Mouse (Mus musculus) gastrocnemius, adult 8-10 months (tissue): ENCODE data around the gene Col4a3bp. TPM values are rescaled to one million over a fixed set of nuclear protein-coding genes. Genes with fewer than 3 reads are reported as not detected.

Source experiments
- DNase-seq, 2 experiments: peaks; one replicate each; pipeline ENCODE4 v3.0.0; 2022; ENCODE audit warnings: low spot score in 2 of 2
- total RNA-seq, 4 experiments: library from RNA; stranded (reverse); gene quantifications; 2 replicates each; pipeline ENCODE4 v1.2.4; 2022

Gene Col4a3bp
- total RNA-seq, 4 experiments from 2014 or later: 44.9 to 59.9 (median 46.6) TPM

GRCm38 (mm10) chr13:96541381-96541780 is 1.0 kb upstream of the Col4a3bp start:
- DNase-seq: no peak

- peak; percentile 41 to 45 for DNase-seq
These were observed 778 bp downstream of the Col4a3bp start for GRCm38 (mm10) chr13:96542901-96543891.

GRCm38 (mm10) chr13:96544506-96544905 is 2.1 kb downstream of the Col4a3bp start:
- DNase-seq: no peak

GRCm38 (mm10) chr13:96547250-96547649 is 4.8 kb downstream of the Col4a3bp start:
- DNase-seq: no peak

GRCm38 (mm10) chr13:96547941-96548340 is 5.5 kb downstream of the Col4a3bp start:
- no peak for DNase-seq

GRCm38 (mm10) chr13:96555099-96555498 is 12.7 kb downstream of the Col4a3bp start:
- DNase-seq: no peak

GRCm38 (mm10) chr13:96567977-96568376 is 25.6 kb downstream of the Col4a3bp start:
- no peak for DNase-seq

GRCm38 (mm10) chr13:96570313-96571015 is 28.0 kb downstream of the Col4a3bp start:
- no peak for DNase-seq

- no peak for DNase-seq
These were observed 28.6 kb downstream of the Col4a3bp start for GRCm38 (mm10) chr13:96571016-96571361.

- DNase-seq: no peak
These were observed 31.8 kb downstream of the Col4a3bp start for GRCm38 (mm10) chr13:96574170-96574569.

- DNase-seq: no peak
These were observed 36.7 kb downstream of the Col4a3bp start for GRCm38 (mm10) chr13:96579104-96579503.

GRCm38 (mm10) chr13:96579979-96580378 is 37.6 kb downstream of the Col4a3bp start:
- DNase-seq: no peak

- no peak for DNase-seq
These were observed 41.8 kb downstream of the Col4a3bp start for GRCm38 (mm10) chr13:96584201-96584600.

- no peak for DNase-seq
These were observed 44.1 kb downstream of the Col4a3bp start for GRCm38 (mm10) chr13:96586540-96586939.

- DNase-seq: no peak
These were observed 46.2 kb downstream of the Col4a3bp start for GRCm38 (mm10) chr13:96588642-96589041.

- no peak for DNase-seq
These were observed 51.2 kb downstream of the Col4a3bp start for GRCm38 (mm10) chr13:96593621-96594020.

- DNase-seq: no peak
These were observed 51.7 kb downstream of the Col4a3bp start for GRCm38 (mm10) chr13:96594070-96594469.

GRCm38 (mm10) chr13:96599182-96599581 is 56.8 kb downstream of the Col4a3bp start:
- DNase-seq: no peak

- no peak for DNase-seq
These were observed 61.8 kb downstream of the Col4a3bp start for GRCm38 (mm10) chr13:96604242-96604641.

- no peak for DNase-seq
These were observed 72.2 kb downstream of the Col4a3bp start for GRCm38 (mm10) chr13:96614615-96615014.

GRCm38 (mm10) chr13:96620891-96621290 is 78.5 kb downstream of the Col4a3bp start:
- no peak for DNase-seq

GRCm38 (mm10) chr13:96630396-96630795 is 88.0 kb downstream of the Col4a3bp start:
- no peak for DNase-seq
